Mouse (Mus musculus) spleen, postnatal 14 days (tissue): ENCODE results near the gene Ksr1.

Experiments
- DNase-seq, 2 experiments: peaks; one replicate each; pipeline ENCODE4 v3.0.0; 2021 to 2022; ENCODE audit warnings: low spot score in 2 of 2

Ksr1 gene

GRCm38 (mm10) chr11:79066191-79066530 lies 80.0 kb downstream of the Ksr1 start:
- DNase-seq = no peak

GRCm38 (mm10) chr11:79065463-79066190 lies 80.6 kb downstream of the Ksr1 start:
- DNase-seq = no peak

DNA sequence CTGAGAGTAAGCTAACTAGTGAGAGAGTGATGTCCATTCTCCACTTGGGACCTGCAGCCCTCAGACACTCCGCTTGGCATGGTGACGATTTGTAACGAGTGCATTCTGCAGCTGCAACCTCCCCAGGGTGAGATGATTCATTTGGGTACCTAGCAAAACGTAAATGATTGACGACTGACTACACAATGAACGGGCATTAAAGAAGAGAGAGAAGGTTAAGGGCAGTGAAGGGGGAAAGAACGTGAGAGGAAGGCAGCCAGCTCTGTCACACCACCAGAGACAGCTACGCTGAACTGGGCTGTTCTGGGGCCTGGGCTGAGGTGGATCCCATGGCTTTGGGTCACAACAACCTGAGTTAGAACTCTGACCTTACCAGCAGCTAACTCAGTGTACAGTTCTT lies 81.9 kb downstream of the Ksr1 start:
- no peak for DNase-seq

DNA sequence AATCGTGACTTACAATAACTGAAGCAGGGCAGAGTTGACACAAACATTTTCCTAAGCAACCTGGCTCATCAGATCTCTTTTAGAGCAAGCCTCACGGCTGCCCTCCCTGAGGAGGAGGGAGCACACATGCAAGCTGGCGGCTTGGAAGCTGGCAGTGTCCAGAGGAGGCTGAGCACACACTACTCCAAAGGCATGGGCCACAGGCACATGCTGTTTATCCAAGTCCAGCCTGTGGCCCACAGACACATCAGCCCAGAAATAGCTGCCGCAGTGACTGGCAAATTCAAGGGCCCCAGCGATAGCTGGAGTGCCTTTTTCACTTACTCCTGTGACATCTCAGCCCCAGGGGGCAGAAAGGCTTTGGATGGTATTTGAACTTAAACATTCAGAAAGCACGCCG lies 82.6 kb downstream of the Ksr1 start:
- no peak for DNase-seq

GRCm38 (mm10) chr11:79062897-79063296 lies 83.3 kb downstream of the Ksr1 start:
- DNase-seq = no peak

DNA sequence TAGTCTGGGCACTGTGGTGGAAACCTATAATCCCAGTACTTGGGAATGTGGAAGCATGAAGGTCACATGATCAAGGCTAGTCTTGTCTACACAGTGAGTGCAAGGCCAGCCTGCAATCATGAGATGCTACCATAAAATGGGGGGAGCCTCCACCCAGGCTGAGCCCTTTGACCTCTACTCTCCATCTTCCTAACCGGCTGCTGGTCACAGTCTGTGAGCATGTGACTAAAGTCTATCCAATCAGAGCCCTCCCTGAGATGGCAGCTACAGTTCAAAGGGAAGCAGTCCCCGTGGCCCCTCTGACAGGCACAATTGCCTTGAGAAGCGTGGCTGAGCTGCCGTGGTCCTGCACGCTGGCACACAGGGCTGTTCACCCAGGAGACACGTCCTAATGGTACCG lies 84.4 kb downstream of the Ksr1 start:
- no peak for DNase-seq

- DNase-seq = no peak
Observed at GRCm38 (mm10) chr11:79059850-79060249, 86.4 kb downstream of the Ksr1 start.

GRCm38 (mm10) chr11:79059062-79059461 lies 87.1 kb downstream of the Ksr1 start:
- no peak for DNase-seq

DNA sequence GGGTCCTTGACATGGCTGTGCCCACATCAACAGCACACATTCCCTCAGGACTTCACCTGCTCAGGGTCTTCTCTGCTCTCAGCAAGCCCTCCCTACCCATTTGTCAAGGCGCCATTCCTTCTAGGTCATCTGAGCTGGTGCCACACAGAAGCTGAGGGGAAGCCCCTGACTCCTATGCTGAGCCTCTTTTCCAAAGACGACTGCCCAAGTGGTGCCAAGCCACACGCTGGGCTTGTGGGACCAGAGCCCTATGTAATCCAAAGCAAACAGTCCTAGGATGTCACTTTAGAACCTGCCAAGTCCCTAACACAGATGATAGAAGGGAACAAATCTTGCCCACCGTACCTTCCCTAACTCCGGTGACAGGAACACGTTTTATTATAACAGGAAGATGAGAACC lies 87.6 kb downstream of the Ksr1 start:
- DNase-seq = no peak

GRCm38 (mm10) chr11:79057809-79058208 lies 88.4 kb downstream of the Ksr1 start:
- no peak for DNase-seq

DNA sequence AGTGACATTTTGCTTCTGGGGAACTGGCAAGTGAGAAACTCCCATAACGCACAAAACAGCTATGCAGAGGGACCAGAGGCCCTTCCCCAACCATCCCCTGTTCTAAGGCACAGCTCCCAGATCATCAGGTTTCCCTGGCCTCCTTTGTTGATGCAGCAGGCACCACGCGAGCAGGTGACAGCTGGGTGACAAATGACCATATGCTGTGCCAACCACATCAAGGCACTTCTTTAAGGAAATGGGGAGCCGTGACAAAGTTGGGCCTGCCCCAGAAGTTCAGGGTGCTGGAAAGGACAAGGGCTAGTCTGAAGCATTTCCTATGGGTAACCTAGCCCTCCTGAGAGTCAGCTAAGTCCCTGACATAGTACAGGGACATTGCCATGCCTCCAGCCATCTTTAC lies 89.3 kb downstream of the Ksr1 start:
- DNase-seq = no peak

DNA sequence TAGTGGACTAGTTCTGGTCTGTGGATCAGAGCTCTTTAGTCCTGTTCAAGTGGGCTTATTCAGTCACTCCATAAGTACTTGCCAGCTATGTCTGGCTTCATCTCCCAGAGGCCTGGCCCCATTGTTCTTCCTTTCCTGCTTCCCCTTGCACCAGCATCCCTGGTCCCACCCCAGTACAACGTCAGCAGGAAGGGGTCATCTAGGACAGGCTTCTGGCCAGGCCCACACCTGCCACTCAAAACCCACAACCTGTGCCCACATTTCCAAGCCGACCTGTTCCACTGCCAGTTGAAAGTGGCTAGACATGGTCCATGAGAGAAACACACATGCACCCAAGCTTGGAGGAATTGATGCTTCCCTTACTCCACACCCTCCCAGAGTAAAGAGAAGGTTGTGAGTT lies 90.2 kb downstream of the Ksr1 start:
- no peak for DNase-seq

DNA sequence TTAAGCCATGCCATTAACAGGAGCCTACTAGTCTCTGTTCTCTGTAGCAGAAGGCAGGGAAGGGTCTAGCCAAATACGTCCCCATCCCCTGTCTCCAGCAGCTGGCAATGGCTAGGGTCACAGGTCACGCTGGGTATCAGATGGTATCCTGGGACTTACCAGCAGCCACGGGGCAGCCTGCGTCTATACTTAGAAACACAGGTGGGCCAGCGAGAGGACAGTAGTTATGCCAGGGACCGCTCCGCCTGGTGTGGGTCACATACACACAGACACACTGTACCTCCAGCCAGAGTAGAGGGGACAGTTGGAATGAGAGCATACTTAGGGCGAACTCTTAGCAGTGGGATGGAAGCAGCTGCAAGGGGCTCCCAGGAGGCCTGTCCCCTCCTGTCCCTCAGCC lies 91.0 kb downstream of the Ksr1 start:
- DNase-seq = no peak

- DNase-seq = no peak
Observed at GRCm38 (mm10) chr11:79054161-79055152, 91.8 kb downstream of the Ksr1 start.

GRCm38 (mm10) chr11:79053437-79053836 lies 92.8 kb downstream of the Ksr1 start:
- DNase-seq = no peak

- no peak for DNase-seq
Observed at GRCm38 (mm10) chr11:79052769-79053168, 93.4 kb downstream of the Ksr1 start.

- no peak for DNase-seq
Observed at GRCm38 (mm10) chr11:79051522-79051921, 94.7 kb downstream of the Ksr1 start.

- no peak for DNase-seq
Observed at GRCm38 (mm10) chr11:79050781-79051507, 95.3 kb downstream of the Ksr1 start.

DNA sequence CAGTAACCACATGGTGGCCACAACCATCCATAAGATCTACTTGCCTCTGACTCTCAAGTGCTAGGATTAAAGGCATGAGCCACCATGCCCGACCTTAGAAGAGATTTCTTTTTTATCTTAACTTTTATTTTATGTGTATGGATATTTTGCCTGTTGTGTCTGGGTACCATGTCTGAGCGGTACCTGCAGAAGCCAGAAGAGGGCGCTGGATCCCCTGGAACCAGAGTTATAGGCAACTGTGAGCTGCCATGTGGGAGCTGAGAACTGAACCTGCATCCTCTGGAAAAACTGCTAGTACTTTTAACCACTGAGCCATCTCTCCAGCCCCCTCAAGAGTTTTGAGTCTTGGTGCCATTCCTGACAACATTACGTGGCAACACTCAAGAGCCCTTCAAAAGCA lies 97.3 kb downstream of the Ksr1 start:
- no peak for DNase-seq

DNA sequence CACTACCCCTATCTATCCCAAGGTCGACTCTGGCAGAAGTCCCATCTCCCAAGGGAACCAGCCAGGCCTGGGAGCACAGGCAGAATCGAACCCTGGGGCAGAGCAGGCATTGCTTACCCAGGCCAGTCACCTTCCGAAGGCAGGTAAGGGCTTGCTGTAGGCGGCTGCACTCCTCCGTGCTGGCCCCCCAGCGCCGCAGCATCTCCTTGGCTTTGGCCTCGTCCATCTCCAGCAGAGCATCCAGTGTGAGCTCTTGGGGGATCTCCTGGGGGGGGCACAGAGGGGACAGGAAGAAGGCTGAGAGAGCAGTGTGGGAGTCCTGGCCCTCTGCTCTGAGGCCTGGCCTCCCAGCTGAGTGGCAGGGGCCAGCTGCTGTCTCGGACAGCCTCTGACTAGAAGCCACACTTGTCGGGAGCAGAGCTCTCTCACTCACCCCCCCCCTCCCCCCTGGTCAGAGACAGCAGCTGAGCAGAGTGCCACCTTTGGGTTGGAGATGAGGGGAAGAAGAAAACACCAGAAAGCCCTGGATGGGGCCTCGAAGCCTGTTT lies 99.0 kb downstream of the Ksr1 start:
- DNase-seq = no peak

- DNase-seq = no peak
Observed at GRCm38 (mm10) chr11:79046561-79047155, 99.5 kb downstream of the Ksr1 start.

DNA sequence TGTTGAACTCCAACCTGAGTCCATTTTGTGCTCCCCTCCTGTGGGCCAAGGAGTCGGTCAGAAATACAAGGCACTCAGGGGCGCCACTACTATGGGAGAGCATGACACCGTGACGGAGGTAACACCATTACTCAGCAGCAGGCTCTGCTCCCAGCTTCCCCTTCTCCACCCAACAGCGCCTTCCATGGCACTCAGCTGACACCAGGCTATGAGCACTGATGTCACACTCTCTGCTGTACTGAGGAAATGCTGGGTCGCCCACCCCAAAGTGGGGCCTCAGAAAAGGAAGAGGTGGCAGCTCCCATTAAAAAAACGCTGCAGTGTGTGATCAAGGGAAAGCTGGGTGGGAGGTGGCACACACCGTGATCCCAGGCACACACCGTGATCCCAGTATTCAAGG lies 101.0 kb downstream of the Ksr1 start:
- no peak for DNase-seq
